Mouse (Mus musculus): ENCODE data around the gene Uqcc1.

DNA sequence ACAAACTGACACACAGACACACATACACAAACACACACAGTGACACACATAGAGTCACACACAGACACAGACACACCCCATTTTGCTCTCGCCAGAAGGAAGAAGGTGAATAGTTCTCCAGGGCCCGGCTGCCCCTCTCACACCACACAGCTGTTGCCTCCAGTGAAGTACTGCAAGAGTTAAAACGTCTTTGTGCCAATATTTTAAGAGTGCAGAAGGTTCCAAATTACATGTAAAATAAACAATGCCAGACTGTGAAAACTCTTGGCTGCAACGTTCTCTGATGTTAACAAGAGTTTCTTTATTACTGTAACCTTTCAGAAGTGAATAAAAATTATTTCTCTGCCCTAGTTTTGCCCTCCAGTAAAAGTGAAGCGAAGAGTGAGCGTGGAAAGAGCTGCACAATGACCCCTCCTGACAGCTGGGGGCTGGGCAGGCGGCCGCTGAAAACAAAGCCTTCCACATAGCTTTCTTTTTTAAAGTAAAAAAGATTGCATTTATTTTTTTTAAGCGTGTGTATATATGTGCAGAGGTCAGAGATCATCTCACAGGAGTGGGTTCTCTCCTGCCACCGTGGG, 57.1 kb downstream of the Uqcc1 start:
- TF ChIP-seq CTCF (IDR thresholded peaks at IDR 0.05; ENCODE audit: insufficient read depth, low read depth, low read length) (no peak), POLR2A (IDR thresholded peaks at IDR 0.05; ENCODE audit: insufficient read depth, low read depth, low read length) (no peak)
